Mouse (Mus musculus): ENCODE data around the gene Cpeb4.

DNA sequence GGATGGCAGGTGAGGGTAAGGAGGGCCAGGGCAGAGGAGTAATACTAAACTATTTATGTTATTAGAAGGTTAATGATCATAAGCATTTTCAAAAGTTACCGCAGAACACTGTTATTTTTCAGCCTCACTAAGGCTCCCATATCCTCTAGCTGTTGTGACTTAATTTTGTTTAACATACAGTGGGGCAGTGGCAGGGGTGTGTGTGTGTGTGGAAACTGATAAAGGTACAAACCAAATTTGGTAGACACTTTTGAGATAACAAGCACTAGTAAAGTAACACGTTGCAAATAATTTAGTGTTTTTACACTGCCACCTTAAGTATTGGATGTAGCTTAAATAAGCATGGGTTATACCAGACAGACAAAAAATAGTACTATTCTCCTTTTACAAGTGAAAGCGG is 24.9 kb downstream of the Cpeb4 start:
- TF ChIP-seq CTCF (IDR thresholded peaks at IDR 0.05; ENCODE audit: low read depth, low read length) (no peak), POLR2A (IDR thresholded peaks at IDR 0.05; ENCODE audit: extremely low read depth, insufficient read depth, low read length) (no peak)
